Mouse (Mus musculus) heart, adult 9 months (tissue): ENCODE measurements around the gene Slc38a2.

ENCODE experiments used
- DNase-seq, 2 experiments: peaks; one replicate each; pipeline ENCODE4 v3.0.0; 2022; ENCODE audit warnings: low spot score in 2 of 2

Gene Slc38a2

GRCm38 (mm10) chr15:96718466-96718865 lies 18.9 kb upstream of the Slc38a2 start:
- DNase-seq, result no peak

- DNase-seq, result no peak
These were observed 17.7 kb upstream of the Slc38a2 start for GRCm38 (mm10) chr15:96717181-96717580.

- no peak for DNase-seq
These were observed 16.8 kb upstream of the Slc38a2 start for GRCm38 (mm10) chr15:96716371-96716770.

GRCm38 (mm10) chr15:96715692-96716080 lies 16.2 kb upstream of the Slc38a2 start:
- DNase-seq, result no peak

GRCm38 (mm10) chr15:96715079-96715691 lies 15.7 kb upstream of the Slc38a2 start:
- no peak for DNase-seq

GRCm38 (mm10) chr15:96714676-96715016 lies 15.1 kb upstream of the Slc38a2 start:
- DNase-seq, result no peak

- no peak for DNase-seq
These were observed 14.5 kb upstream of the Slc38a2 start for GRCm38 (mm10) chr15:96713758-96714675.

GRCm38 (mm10) chr15:96712338-96712737 lies 12.8 kb upstream of the Slc38a2 start:
- DNase-seq, result no peak

- no peak for DNase-seq
These were observed 12.1 kb upstream of the Slc38a2 start for GRCm38 (mm10) chr15:96711664-96712063.

- no peak for DNase-seq
These were observed 11.0 kb upstream of the Slc38a2 start for GRCm38 (mm10) chr15:96710352-96711114.

- peak; percentile 96 to 97 for DNase-seq
These were observed 10.2 kb upstream of the Slc38a2 start for GRCm38 (mm10) chr15:96709491-96710351.

- peak in 1 of 2 experiments; percentile 35 for DNase-seq
These were observed 9.5 kb upstream of the Slc38a2 start for GRCm38 (mm10) chr15:96708976-96709490.

GRCm38 (mm10) chr15:96708428-96708827 lies 8.9 kb upstream of the Slc38a2 start:
- no peak for DNase-seq

GRCm38 (mm10) chr15:96707936-96708335 lies 8.4 kb upstream of the Slc38a2 start:
- no peak for DNase-seq

GRCm38 (mm10) chr15:96702466-96703031 lies 3.0 kb upstream of the Slc38a2 start:
- no peak for DNase-seq

GRCm38 (mm10) chr15:96700766-96701165 lies 1.2 kb upstream of the Slc38a2 start:
- DNase-seq, result no peak

- DNase-seq, result peak; percentile 85 to 87
These were observed 677 bp downstream of the Slc38a2 start for GRCm38 (mm10) chr15:96698658-96699448.

- no peak for DNase-seq
These were observed 1.5 kb downstream of the Slc38a2 start for GRCm38 (mm10) chr15:96697901-96698657.
